Mouse (Mus musculus) cortical plate, adult 2 months (tissue): ENCODE results near the gene Il9r.

ENCODE experiments used
- CTCF ChIP-seq: fragments of 200-500 bp; IDR thresholded peaks from 2 replicates; pipeline ENCODE4 v1.5.1; 2011; ENCODE audit warnings: mild to moderate bottlenecking, control low read depth, low read length; ENCODE audit not compliant: insufficient read depth; ENCODE audit errors: extremely low read depth
- POLR2A ChIP-seq: fragments of 200-500 bp; IDR thresholded peaks from 2 replicates; pipeline ENCODE4 v1.6.1; 2011; ENCODE audit warnings: mild to moderate bottlenecking, low read length, control low read depth; ENCODE audit not compliant: insufficient read depth; ENCODE audit errors: extremely low read depth

DNA sequence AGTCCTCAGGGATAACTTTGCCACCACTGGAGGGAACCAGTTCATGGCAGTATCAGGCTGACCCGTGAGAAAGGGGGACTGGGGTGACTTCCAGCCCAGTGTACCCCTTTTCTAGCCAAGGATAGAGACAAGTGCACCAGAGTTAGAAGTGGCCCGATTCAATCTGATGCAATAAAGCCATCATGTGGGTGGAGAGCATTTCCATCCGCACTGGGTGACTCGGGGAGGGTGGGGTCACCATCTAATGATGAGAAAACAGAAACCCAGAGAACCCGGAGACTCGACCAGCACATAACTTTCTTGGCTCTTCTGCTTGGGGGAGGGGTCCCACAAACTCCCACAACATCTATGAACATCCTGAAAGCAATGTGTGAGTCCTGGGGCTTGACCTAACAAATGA is 3.4 kb downstream of the Il9r start:
- no peak for TF ChIP-seq CTCF
- TF ChIP-seq POLR2A = no peak
